Mouse (Mus musculus) neural tube, embryonic 14.5 days (tissue): ENCODE measurements around the gene Rhobtb1. TPM values are rescaled to one million over a fixed set of nuclear protein-coding genes. Genes with fewer than 3 reads are reported as not detected.
A peak's percentile ranks its signal among the peaks of the same experiment; 100 is the strongest.

ENCODE experiments used
- ATAC-seq: fragments of 200-750 bp; cut with Nextera tagmentation; 2 replicates; pipeline ENCODE4 v1.8.0; 2017; ENCODE audit warnings: low read depth, mild to moderate bottlenecking, moderate TSS enrichment, moderate library complexity
- H3K27ac ChIP-seq: fragments of 300-500 bp; sonication (generic); 2 replicates; pipeline ENCODE4 v1.5.1; 2014; ENCODE audit warnings: low read depth, mild to moderate bottlenecking, control low read depth, low read length, moderate library complexity, mixed read lengths
- H3K27me3 ChIP-seq: fragments of 300-500 bp; sonication (generic); 2 replicates; pipeline ENCODE4 v1.6.1; 2014; ENCODE audit warnings: low read length; ENCODE audit not compliant: control insufficient read depth, insufficient read depth
- H3K36me3 ChIP-seq: fragments of 300-500 bp; sonication (generic); 2 replicates; pipeline ENCODE4 v1.6.1; 2014; ENCODE audit warnings: low read length, mixed read lengths; ENCODE audit not compliant: control insufficient read depth, insufficient read depth
- H3K4me1 ChIP-seq: fragments of 300-500 bp; sonication (generic); 2 replicates; pipeline ENCODE4 v1.6.1; 2014; ENCODE audit warnings: low read length; ENCODE audit not compliant: control insufficient read depth, insufficient read depth
- H3K4me2 ChIP-seq: fragments of 300-500 bp; sonication (generic); 2 replicates; pipeline ENCODE4 v1.6.1; 2014; ENCODE audit warnings: mild to moderate bottlenecking, low read depth, low read length, control low read depth
- H3K4me3 ChIP-seq: fragments of 300-500 bp; sonication (generic); 2 replicates; pipeline ENCODE4 v1.5.1; 2014; ENCODE audit warnings: low read depth, low read length, control low read depth, mixed read lengths
- H3K9ac ChIP-seq: fragments of 300-500 bp; sonication (generic); replicated peaks from 2 replicates; pipeline ENCODE4 v1.6.1; 2014; ENCODE audit warnings: low read depth, mild to moderate bottlenecking, control low read depth, low read length, mixed read lengths
- H3K9me3 ChIP-seq: fragments of 300-500 bp; sonication (generic); 2 replicates; pipeline ENCODE4 v1.6.1; 2016; ENCODE audit warnings: low read length; ENCODE audit not compliant: control insufficient read depth
- WGBS: fragments of 180-500 bp; shearing (Covaris S2); extraction: QIAGEN DNeasy Blood & Tissue Kit; methylation state at CpG from one replicate; pipeline ENCODE4 v1.1.7; 2014; 5-methylcytosine and 5-hydroxymethylcytosine counted together
- polyA plus RNA-seq: library from polyadenylated mRNA; unstranded; fragments of >200 nt; fragmentation: Nextera tagmentation; extraction: Ambion mirVana; gene quantifications from 2 replicates; pipeline ENCODE4 v1.2.1, GENCODE M21; 2014

The Rhobtb1 gene
- polyA plus RNA-seq, 1 experiment from 2014 or later: 17.3 TPM

DNA sequence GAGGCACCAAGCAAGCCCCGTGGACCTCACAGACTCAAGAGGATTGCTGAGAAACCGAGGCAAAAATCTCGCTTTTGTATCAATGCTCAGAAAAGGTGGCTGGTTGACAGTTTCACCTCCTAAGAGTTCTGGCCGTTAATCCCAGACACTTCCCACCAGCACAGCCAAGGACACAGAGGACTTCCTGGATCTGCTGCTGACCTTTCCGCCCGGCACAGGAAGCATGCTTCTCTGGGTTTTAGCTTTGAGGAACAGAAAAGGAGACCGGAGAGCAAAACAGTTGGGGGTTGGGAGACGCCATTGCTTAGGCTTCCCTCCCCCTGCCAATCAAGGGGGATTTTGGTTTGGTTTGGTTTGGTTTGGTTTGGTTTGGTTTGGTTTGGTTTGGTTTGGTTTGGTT, 108.7 kb downstream of the Rhobtb1 start:
- ATAC-seq: no peak
- no peak overlapping the region for H3K9ac ChIP-seq
- no peaks in the 10 kb centered on the region for H3K9me3 ChIP-seq
- H3K4me2 ChIP-seq: no peak overlapping the region
- no peak overlapping the region for H3K4me3 ChIP-seq
- H3K36me3 ChIP-seq: no peaks in the 10 kb centered on the region
- H3K27me3 ChIP-seq: no peaks in the 10 kb centered on the region
- no peak overlapping the region for H3K27ac ChIP-seq
- 94% methylated on average over 8 of the region's 8 CpGs for WGBS
- H3K4me1 ChIP-seq: no peaks in the 10 kb centered on the region

DNA sequence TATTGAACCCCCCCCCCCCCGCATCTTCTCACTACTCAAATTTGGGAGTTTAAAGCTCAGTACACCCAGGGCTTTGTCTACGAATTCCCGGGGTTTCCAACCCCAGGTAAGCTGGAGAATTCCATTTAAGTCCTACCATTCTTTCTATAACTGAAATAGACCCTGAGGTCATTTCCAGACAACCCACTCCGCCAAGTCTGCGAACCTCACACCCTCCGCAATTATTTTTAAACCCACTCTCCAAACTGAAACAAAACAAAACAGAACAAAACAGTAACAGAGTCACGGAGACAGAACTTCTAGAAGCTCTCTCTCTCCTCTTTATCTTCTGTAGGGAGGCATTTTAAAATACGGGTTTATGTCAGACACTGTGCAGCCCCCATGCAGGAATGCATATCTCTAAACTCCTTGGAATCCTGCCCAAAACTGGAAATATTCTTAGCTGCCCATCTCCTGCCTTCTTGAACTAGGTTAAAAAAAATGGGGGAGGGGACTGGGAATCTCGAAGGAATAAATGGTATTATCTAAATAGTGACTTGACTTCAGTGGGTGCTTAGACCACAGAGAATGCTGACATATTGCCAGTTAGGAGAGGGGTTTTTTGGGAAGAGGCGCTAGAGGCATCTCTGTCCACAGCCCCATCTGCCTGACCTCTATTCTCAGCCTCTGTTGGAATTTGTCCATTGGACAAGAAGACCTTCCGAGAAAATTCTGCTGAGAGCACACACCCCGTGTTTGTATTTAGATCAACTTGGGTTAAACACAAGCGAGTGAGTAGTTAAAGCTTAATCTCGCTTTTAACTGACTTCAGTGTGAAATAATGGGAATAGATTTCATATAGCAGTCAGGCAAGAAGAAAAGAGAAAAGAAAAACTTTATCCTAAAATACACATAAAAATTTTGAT, 111.9 kb downstream of the Rhobtb1 start:
- Histone ChIP-seq H3K36me3 (no peaks in the 10 kb centered on the region), H3K9me3 (no peaks in the 10 kb centered on the region), H3K9ac (no peak overlapping the region), H3K27me3 (no peaks in the 10 kb centered on the region), H3K27ac (no peak overlapping the region), H3K4me3 (no peak overlapping the region), H3K4me1 (no peaks in the 10 kb centered on the region), H3K4me2 (no peak overlapping the region)
- WGBS: 81% methylated on average over 14 of the region's 14 CpGs
- ATAC-seq: no peak

- Histone ChIP-seq H3K9me3 (no peaks in the 10 kb centered on the region), H3K36me3 (no peaks in the 10 kb centered on the region), H3K4me2 (no peak overlapping the region), H3K27ac (no peak overlapping the region), H3K4me1 (no peaks in the 10 kb centered on the region), H3K9ac (no peak overlapping the region), H3K27me3 (no peaks in the 10 kb centered on the region), H3K4me3 (no peak overlapping the region)
- WGBS: 70% methylated on average over 2 of the region's 2 CpGs
- ATAC-seq: no peak
These were observed 112.7 kb downstream of the Rhobtb1 start for GRCm38 (mm10) chr10:69263906-69264305.

GRCm38 (mm10) chr10:69265421-69265820, 114.2 kb downstream of the Rhobtb1 start:
- Histone ChIP-seq H3K9ac (no peak overlapping the region), H3K4me3 (no peak overlapping the region), H3K36me3 (peaks cover 5% of the 10 kb centered on the region; the same call in 1 of the 2 replicates), H3K4me1 (no peaks in the 10 kb centered on the region), H3K27ac (no peak overlapping the region), H3K27me3 (no peaks in the 10 kb centered on the region), H3K4me2 (no peak overlapping the region), H3K9me3 (no peaks in the 10 kb centered on the region)
- ATAC-seq: no peak
- 95% methylated on average over 15 of the region's 15 CpGs for WGBS

DNA sequence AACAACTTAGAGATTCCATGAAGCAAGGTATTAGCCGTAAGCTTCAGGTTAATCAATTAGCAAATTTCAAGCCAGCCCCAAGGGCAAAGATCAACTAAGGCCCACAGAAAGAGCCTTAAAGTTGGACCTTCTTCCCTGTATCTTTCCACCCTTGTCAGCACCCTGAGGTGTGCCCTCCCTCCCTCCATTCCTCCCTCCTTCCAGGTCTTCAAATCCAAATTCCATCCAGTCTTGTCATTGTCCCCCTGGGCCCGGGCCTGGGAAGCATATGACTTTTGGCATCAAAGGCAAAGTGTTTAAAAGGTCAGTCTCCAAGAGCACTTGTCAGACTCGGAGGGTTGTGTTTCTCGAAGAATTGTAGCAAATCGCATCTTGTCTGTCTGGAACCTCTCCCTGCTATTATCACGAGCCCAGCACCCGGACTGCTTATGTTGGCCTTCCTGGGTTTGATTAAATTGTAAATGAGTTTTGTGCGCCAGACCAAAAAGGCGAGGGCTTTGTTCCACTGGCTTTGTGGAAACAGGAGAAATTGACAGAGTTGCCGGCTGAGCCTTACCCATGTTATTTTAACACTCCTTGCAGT, 116.9 kb downstream of the Rhobtb1 start:
- no peaks in the 10 kb centered on the region for H3K9me3 ChIP-seq
- no peak overlapping the region for H3K27ac ChIP-seq
- WGBS: 63% methylated on average over 10 of the region's 10 CpGs
- no peak overlapping the region for H3K4me3 ChIP-seq
- no peak for ATAC-seq
- H3K36me3 ChIP-seq: peaks cover 6% of the 10 kb centered on the region; the same call in 1 of the 2 replicates
- no peak overlapping the region for H3K9ac ChIP-seq
- no peak overlapping the region for H3K4me2 ChIP-seq
- H3K4me1 ChIP-seq: no peaks in the 10 kb centered on the region
- H3K27me3 ChIP-seq: no peaks in the 10 kb centered on the region

DNA sequence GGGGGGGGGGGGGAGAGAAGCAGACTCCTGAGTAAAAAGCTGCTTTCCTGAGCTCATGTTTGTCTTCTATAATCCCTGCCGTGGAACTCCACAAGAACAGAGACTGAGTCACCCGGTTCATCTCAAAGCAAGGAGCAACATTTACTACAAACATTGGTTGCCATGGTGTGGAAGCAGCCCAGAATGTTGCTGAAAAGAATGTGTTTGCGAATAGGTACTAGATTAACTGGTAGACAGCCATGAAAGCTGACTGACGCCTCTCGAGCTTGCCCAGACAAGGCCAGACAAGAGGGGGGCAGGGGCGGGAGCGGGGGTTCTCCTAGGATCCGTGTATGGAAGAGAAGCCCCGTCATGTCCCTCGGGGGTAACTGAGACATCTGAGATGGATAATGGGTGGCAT, 120.2 kb downstream of the Rhobtb1 start:
- Histone ChIP-seq H3K27me3 (no peaks in the 10 kb centered on the region), H3K27ac (no peak overlapping the region), H3K4me1 (no peaks in the 10 kb centered on the region), H3K9ac (no peak overlapping the region), H3K36me3 (peaks cover 6% of the 10 kb centered on the region; the same call in 1 of the 2 replicates), H3K9me3 (no peaks in the 10 kb centered on the region), H3K4me3 (no peak overlapping the region), H3K4me2 (no peak overlapping the region)
- ATAC-seq: peak; percentile 54; the same call in 1 of the 2 replicates
- 51% methylated on average over 10 of the region's 10 CpGs for WGBS

GRCm38 (mm10) chr10:69274275-69274674, 123.0 kb downstream of the Rhobtb1 start:
- no peak for ATAC-seq
- H3K36me3 ChIP-seq: peaks cover 6% of the 10 kb centered on the region; the same call in 1 of the 2 replicates
- no peaks in the 10 kb centered on the region for H3K27me3 ChIP-seq
- no peak overlapping the region for H3K4me3 ChIP-seq
- no peak overlapping the region for H3K27ac ChIP-seq
- no peaks in the 10 kb centered on the region for H3K4me1 ChIP-seq
- no peaks in the 10 kb centered on the region for H3K9me3 ChIP-seq
- no peak overlapping the region for H3K9ac ChIP-seq
- WGBS: 67% methylated on average over 5 of the region's 5 CpGs
- H3K4me2 ChIP-seq: no peak overlapping the region

DNA sequence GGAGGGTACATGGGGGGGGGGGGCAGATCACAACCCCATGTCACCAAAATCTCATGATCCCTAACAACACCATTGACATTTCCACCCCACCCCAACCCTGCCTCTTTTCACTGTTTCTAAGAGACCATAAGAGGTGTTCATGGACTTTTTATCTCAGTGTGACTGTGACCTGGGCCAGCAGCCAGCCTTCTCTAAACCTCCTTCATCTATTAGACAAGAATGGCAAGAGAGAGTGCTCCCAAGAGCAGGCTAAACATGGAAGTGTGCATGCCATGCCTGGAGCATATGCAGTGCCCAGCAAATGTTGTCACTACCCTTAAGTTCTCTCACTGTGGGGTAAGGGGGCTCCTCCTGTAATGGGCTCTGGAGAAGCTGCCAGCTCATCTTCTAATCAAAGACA, 123.5 kb downstream of the Rhobtb1 start:
- no peak for ATAC-seq

More for the DNA sequence above, 123.5 kb downstream of the Rhobtb1 start:
- H3K9me3 ChIP-seq: no peaks in the 10 kb centered on the region
- no peaks in the 10 kb centered on the region for H3K27me3 ChIP-seq
- no peak overlapping the region for H3K27ac ChIP-seq
- no peak overlapping the region for H3K9ac ChIP-seq
- H3K36me3 ChIP-seq: peaks cover 6% of the 10 kb centered on the region; the same call in 1 of the 2 replicates
- no peaks in the 10 kb centered on the region for H3K4me1 ChIP-seq
- no peak overlapping the region for H3K4me2 ChIP-seq
- no peak overlapping the region for H3K4me3 ChIP-seq
